Mouse (Mus musculus) neutrophil, adult 5-6 weeks (primary cell): Measurements from ENCODE around the gene Borcs7. TPM values are rescaled to one million over a fixed set of nuclear protein-coding genes. Genes with fewer than 3 reads are reported as not detected.

ENCODE experiments used
- ATAC-seq: fragments of 151-379, 151-347 bp; 2 replicates; pipeline ENCODE4 v1.8.0; 2017; ENCODE audit warnings: mild to moderate bottlenecking, moderate TSS enrichment; ENCODE audit not compliant: insufficient number of reproducible peaks, poor library complexity, low FRiP score, severe bottlenecking; ENCODE audit errors: extremely low read depth
- total RNA-seq: library from RNA; stranded (forward); fragments of 200-1000 nt; gene quantifications from 2 replicates; pipeline ENCODE4 v1.2.3, GENCODE M21; 2017

The Borcs7 gene
- total RNA-seq, 1 experiment from 2014 or later = 3.8 TPM

GRCm38 (mm10) chr19:46661511-46661910 lies 28.2 kb upstream of the Borcs7 start:
- no peak; the same call in 1 of the 2 replicates for ATAC-seq

GRCm38 (mm10) chr19:46662214-46662613 lies 27.5 kb upstream of the Borcs7 start:
- ATAC-seq = no peak

GRCm38 (mm10) chr19:46662784-46663183 lies 26.9 kb upstream of the Borcs7 start:
- ATAC-seq = no peak

- ATAC-seq = no peak
Observed at GRCm38 (mm10) chr19:46665474-46665873, 24.2 kb upstream of the Borcs7 start.

- ATAC-seq = no peak
Observed at GRCm38 (mm10) chr19:46667300-46667699, 22.4 kb upstream of the Borcs7 start.

- ATAC-seq = no peak
Observed at GRCm38 (mm10) chr19:46668263-46668662, 21.4 kb upstream of the Borcs7 start.

- ATAC-seq = no peak
Observed at GRCm38 (mm10) chr19:46669802-46670201, 19.9 kb upstream of the Borcs7 start.

- peak; percentile 68; the same call in 1 of the 2 replicates for ATAC-seq
Observed at GRCm38 (mm10) chr19:46670691-46671090, 19.0 kb upstream of the Borcs7 start.

GRCm38 (mm10) chr19:46672766-46673418 lies 16.8 kb upstream of the Borcs7 start, which contains the start of gene Cyp17a1:
Gene Cyp17a1 (minus strand): TSS chr19:46673172.
- no peak for ATAC-seq

- ATAC-seq = no peak
Observed at GRCm38 (mm10) chr19:46675641-46676040, 14.1 kb upstream of the Borcs7 start.

- no peak for ATAC-seq
Observed at GRCm38 (mm10) chr19:46679720-46680383, 9.9 kb upstream of the Borcs7 start.

GRCm38 (mm10) chr19:46690387-46690786 lies 681 bp downstream of the Borcs7 start:
- ATAC-seq = no peak

- ATAC-seq = no peak
Observed at GRCm38 (mm10) chr19:46691078-46691477, 1.4 kb downstream of the Borcs7 start.

- ATAC-seq = no peak
Observed at GRCm38 (mm10) chr19:46693146-46693545, 3.4 kb downstream of the Borcs7 start.

GRCm38 (mm10) chr19:46696482-46696881 lies 6.8 kb downstream of the Borcs7 start:
- ATAC-seq = no peak

GRCm38 (mm10) chr19:46696943-46697342 lies 7.2 kb downstream of the Borcs7 start:
- no peak for ATAC-seq

GRCm38 (mm10) chr19:46697840-46698517 lies 8.3 kb downstream of the Borcs7 start:
- ATAC-seq = peak; percentile 66

GRCm38 (mm10) chr19:46699011-46699481 lies 9.3 kb downstream of the Borcs7 start:
- peak; percentile 62 for ATAC-seq

- no peak for ATAC-seq
Observed at GRCm38 (mm10) chr19:46701156-46701555, 11.4 kb downstream of the Borcs7 start.
